Mouse (Mus musculus) heart, postnatal 36 days (tissue): Measurements from ENCODE around the gene Tap2. TPM values are rescaled to one million over a fixed set of nuclear protein-coding genes. Genes with fewer than 3 reads are reported as not detected.
A peak's percentile ranks its signal among the peaks of the same experiment; 100 is the strongest.

ENCODE experiments used
- DNase-seq, 2 experiments: peaks; one replicate each; pipeline ENCODE4 v3.0.0; 2021 to 2022
- intact Hi-C: fragments of 180-260 bp; cut with DNase I; formaldehyde crosslinking; loops from one replicate; pipeline ENCODE4 v1.15.1; 2025
- total RNA-seq, 2 experiments: library from RNA; stranded (reverse); gene quantifications; 2 replicates each; pipeline ENCODE4 v1.2.3; 2021

Tap2 gene
- total RNA-seq, 2 experiments from 2014 or later = 23.6 to 24.6 TPM

GRCm38 (mm10) chr17:34239601-34240041 lies 36.3 kb downstream of the Tap2 start:
- intact Hi-C loops = loop anchor here (2.0 to 5.0 kb wide), 4 partner anchors 33 to 162 kb away; partner anchors contain the start of genes Psmb9 and Tap1

GRCm38 (mm10) chr17:34240366-34240765 lies 37.0 kb downstream of the Tap2 start:
- intact Hi-C loops = loop anchor here (2.0 kb wide), 1 partner anchor 34 kb away; no protein-coding TSS in a partner anchor
- no peak for DNase-seq

More at GRCm38 (mm10) chr17:34239601-34240041, 36.3 kb downstream of the Tap2 start:
- DNase-seq = no peak

- DNase-seq = no peak
- intact Hi-C loops = loop anchor here (2.0 kb wide), 1 partner anchor 34 kb away; no protein-coding TSS in a partner anchor
Measured at GRCm38 (mm10) chr17:34240916-34241315, 37.6 kb downstream of the Tap2 start.

GRCm38 (mm10) chr17:34244656-34245055 lies 41.3 kb downstream of the Tap2 start:
- no peak for DNase-seq
- intact Hi-C loops = no loop called here

- intact Hi-C loops = no loop called here
- no peak for DNase-seq
Measured at GRCm38 (mm10) chr17:34247047-34247446, 43.7 kb downstream of the Tap2 start.

- no peak for DNase-seq
- intact Hi-C loops = no loop called here
Measured at GRCm38 (mm10) chr17:34248764-34249163, 45.4 kb downstream of the Tap2 start.

GRCm38 (mm10) chr17:34249361-34249760 lies 46.0 kb downstream of the Tap2 start:
- intact Hi-C loops = no loop called here
- no peak for DNase-seq

GRCm38 (mm10) chr17:34249878-34250277 lies 46.6 kb downstream of the Tap2 start:
- intact Hi-C loops = loop anchor here (1.0 kb wide), 2 partner anchors 63 to 99 kb away; no protein-coding TSS in a partner anchor
- no peak for DNase-seq

GRCm38 (mm10) chr17:34251666-34252065 lies 48.3 kb downstream of the Tap2 start:
- intact Hi-C loops = no loop called here

GRCm38 (mm10) chr17:34256501-34256900 lies 53.2 kb downstream of the Tap2 start:
- intact Hi-C loops = no loop called here
- no peak for DNase-seq

More at GRCm38 (mm10) chr17:34251666-34252065, 48.3 kb downstream of the Tap2 start:
- no peak for DNase-seq

GRCm38 (mm10) chr17:34257594-34258375 lies 54.5 kb downstream of the Tap2 start, which contains the start of gene H2-Ab1:
H2-Ab1 (plus strand) TSS chr17:34257689.
- DNase-seq = peak; percentile 75 to 88
- intact Hi-C loops = no loop called here

GRCm38 (mm10) chr17:34260551-34260950 lies 57.2 kb downstream of the Tap2 start:
- DNase-seq = no peak
- intact Hi-C loops = no loop called here

GRCm38 (mm10) chr17:34261502-34261901 lies 58.2 kb downstream of the Tap2 start:
- intact Hi-C loops = no loop called here
- DNase-seq = peak; percentile 51 to 56

- intact Hi-C loops = no loop called here
- peak; percentile 77 to 80 for DNase-seq
Measured at GRCm38 (mm10) chr17:34263068-34263467, 59.7 kb downstream of the Tap2 start.

GRCm38 (mm10) chr17:34263811-34264371 lies 60.6 kb downstream of the Tap2 start:
- no peak for DNase-seq
- intact Hi-C loops = no loop called here

GRCm38 (mm10) chr17:34264452-34265351 lies 61.4 kb downstream of the Tap2 start:
- no peak for DNase-seq
- intact Hi-C loops = no loop called here
